Mouse (Mus musculus) embryonic facial prominence, embryonic 14.5 days (tissue): ENCODE data around the gene Vmn1r56. TPM values are rescaled to one million over a fixed set of nuclear protein-coding genes. Genes with fewer than 3 reads are reported as not detected.
"Not testable (repeated sequence)": the region's sequence is repeated elsewhere in the genome, so short reads cannot be mapped to it uniquely, and the experiment has no call there.

ENCODE experiments used
- ATAC-seq: fragments of 200-750 bp; cut with Nextera tagmentation; 2 replicates; pipeline ENCODE4 v1.8.0; 2017; ENCODE audit warnings: low read depth, moderate number of reproducible peaks, moderate TSS enrichment
- DNase-seq: peaks from one replicate; pipeline ENCODE4 v3.0.0-alpha.2; 2015; ENCODE audit warnings: low spot score
- H3K27ac ChIP-seq: fragments of 300-500 bp; sonication (generic); replicated peaks from 2 replicates; pipeline ENCODE4 v1.5.1; 2014; ENCODE audit warnings: low read depth, mild to moderate bottlenecking, low read length, moderate library complexity
- H3K27me3 ChIP-seq: fragments of 300-500 bp; sonication (generic); replicated peaks from 2 replicates; pipeline ENCODE4 v1.6.1; 2014; ENCODE audit warnings: low read length; ENCODE audit not compliant: control insufficient read depth, insufficient read depth
- H3K36me3 ChIP-seq: fragments of 300-500 bp; sonication (generic); 2 replicates; pipeline ENCODE4 v1.6.1; 2014; ENCODE audit warnings: low read length, mixed read lengths; ENCODE audit not compliant: control insufficient read depth, insufficient read depth
- H3K4me1 ChIP-seq: fragments of 300-500 bp; sonication (generic); 2 replicates; pipeline ENCODE4 v1.6.1; 2014; ENCODE audit warnings: antibody characterized with exemption, low read length; ENCODE audit not compliant: control insufficient read depth, insufficient read depth
- H3K4me2 ChIP-seq: fragments of 300-500 bp; sonication (generic); 2 replicates; pipeline ENCODE4 v1.6.1; 2014; ENCODE audit warnings: low read depth, mild to moderate bottlenecking, low read length, moderate library complexity, mixed read lengths
- H3K4me3 ChIP-seq: fragments of 300-500 bp; sonication (generic); 2 replicates; pipeline ENCODE4 v1.5.1; 2014; ENCODE audit warnings: low read depth, mild to moderate bottlenecking, low read length
- H3K9ac ChIP-seq: fragments of 300-500 bp; sonication (generic); 2 replicates; pipeline ENCODE4 v1.6.1; 2014; ENCODE audit warnings: low read depth, mild to moderate bottlenecking, low read length, moderate library complexity, mixed read lengths
- H3K9me3 ChIP-seq: fragments of 300-500 bp; sonication (generic); 2 replicates; pipeline ENCODE4 v1.6.1; 2016; ENCODE audit warnings: low read length; ENCODE audit not compliant: control insufficient read depth
- whole genome bisulfite sequencing: fragments of 180-500 bp; shearing (Covaris S2); extraction: QIAGEN DNeasy Blood & Tissue Kit; methylation state at CpG from one replicate; pipeline ENCODE4 v1.1.7; 2014; 5-methylcytosine and 5-hydroxymethylcytosine counted together
- polyA plus RNA-seq: library from polyadenylated mRNA; unstranded; fragments of >200 nt; fragmentation: Nextera tagmentation; extraction: Ambion mirVana; gene quantifications from 2 replicates; pipeline ENCODE4 v1.2.1, GENCODE M21; 2014

Vmn1r56 gene
- polyA plus RNA-seq: not detected in 2 replicates

DNA sequence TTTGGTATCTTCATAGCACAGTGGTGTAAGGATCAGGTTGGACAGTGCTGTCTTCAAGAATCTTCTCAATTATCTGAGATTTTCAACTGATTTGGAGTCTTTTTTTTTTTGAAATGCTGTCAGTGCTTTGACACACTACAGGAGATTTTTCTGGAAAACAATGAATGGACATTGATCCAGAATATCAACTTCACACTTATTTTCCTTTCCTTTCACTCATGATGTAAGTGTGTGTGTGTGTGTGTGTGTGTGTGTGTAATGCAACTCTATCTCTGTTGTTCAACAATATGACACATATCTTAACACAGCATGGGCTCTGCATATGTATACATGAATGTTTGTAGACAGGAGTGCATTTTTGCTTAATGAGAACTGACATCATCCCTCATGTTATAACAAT lies at the start of gene Vmn1r56:
Vmn1r56 (minus strand) TSS at position 101 of the 400 bp plus-strand sequence.
- ATAC-seq, H3K36me3 ChIP-seq, H3K27ac ChIP-seq, H3K4me1 ChIP-seq, H3K9me3 ChIP-seq, DNase-seq, H3K4me3 ChIP-seq, H3K27me3 ChIP-seq, H3K4me2 ChIP-seq, H3K9ac ChIP-seq: not testable (repeated sequence)

DNA sequence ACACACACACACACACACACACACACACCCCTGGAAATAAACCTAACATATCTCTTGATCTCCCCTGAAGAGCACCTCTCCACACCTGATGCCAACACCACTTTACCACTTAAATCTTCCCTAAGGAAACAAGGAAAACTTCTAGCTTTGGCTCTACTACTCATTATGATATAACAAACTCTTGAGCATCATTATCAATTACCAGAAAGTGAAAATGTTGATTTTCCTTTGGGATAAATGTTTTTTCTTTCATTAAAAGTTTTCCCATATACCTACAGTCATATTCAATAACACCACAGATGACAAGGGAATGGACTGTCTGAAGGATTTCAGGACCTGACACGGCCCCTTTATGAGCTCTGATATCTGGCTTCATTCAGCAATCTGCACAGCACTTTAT lies 21.6 kb upstream of the Vmn1r56 start, which contains the start of gene Vmn1r57:
Vmn1r57 (plus strand) TSS at position 301 of the 400 bp plus-strand sequence.
- not testable (repeated sequence) for ATAC-seq, H3K36me3 ChIP-seq, DNase-seq, H3K4me1 ChIP-seq, H3K9ac ChIP-seq, H3K27me3 ChIP-seq, H3K4me2 ChIP-seq, H3K27ac ChIP-seq, H3K4me3 ChIP-seq, H3K9me3 ChIP-seq
- WGBS: 61% methylated on average over 1 of the region's 1 CpGs

DNA sequence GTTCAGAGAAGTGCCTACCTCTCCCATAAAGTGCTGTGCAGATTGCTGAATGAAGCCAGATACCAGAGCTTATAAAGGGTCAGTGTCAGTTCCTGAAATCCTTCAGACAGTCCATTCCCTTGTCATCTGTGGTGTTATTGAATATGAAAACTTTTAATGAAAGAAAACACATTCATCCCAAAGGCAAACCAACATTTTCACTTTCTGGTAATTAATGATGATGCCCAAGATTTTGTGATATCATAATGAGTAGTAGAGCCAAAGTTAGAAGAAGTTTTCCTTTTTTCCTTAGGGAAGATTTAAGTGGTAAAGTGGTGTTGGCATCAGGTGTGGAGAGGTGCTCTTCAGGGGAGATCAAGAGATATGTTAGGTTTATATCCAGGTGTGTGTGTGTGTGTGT lies 47.0 kb downstream of the Vmn1r56 start, which contains the start of gene Vmn1r55:
Vmn1r55 (minus strand) TSS at position 101 of the 400 bp plus-strand sequence.
- DNase-seq, H3K27ac ChIP-seq, H3K27me3 ChIP-seq, ATAC-seq, H3K4me2 ChIP-seq, H3K36me3 ChIP-seq, H3K9me3 ChIP-seq, H3K4me3 ChIP-seq, H3K9ac ChIP-seq, H3K4me1 ChIP-seq: not testable (repeated sequence)

Other genes starting within 250 kb of the Vmn1r56 start
- 0.64 and 0.92 TPM in 2 replicates for gene Sbk2, start 232.3 kb downstream of the Vmn1r56 start, polyA plus RNA-seq
- gene Sbk3, start 225.6 kb downstream of the Vmn1r56 start, polyA plus RNA-seq: 0.06 and 0.08 TPM in 2 replicates
- 23.0 and 30.4 TPM in 2 replicates for gene Zfp579, start 200.6 kb downstream of the Vmn1r56 start, polyA plus RNA-seq
- gene Zfp524, start 182.3 kb downstream of the Vmn1r56 start, polyA plus RNA-seq: 14.5 and 16.5 TPM in 2 replicates
- gene Fiz1, start 182.1 kb downstream of the Vmn1r56 start, polyA plus RNA-seq: 31.1 and 32.8 TPM in 2 replicates
- gene Gm44973, start 181.3 kb downstream of the Vmn1r56 start, polyA plus RNA-seq: 1.5 TPM in 1 of 2 replicates, not detected in the other
- 5.3 and 5.8 TPM in 2 replicates for gene Zfp865, start 176.4 kb downstream of the Vmn1r56 start, polyA plus RNA-seq
- 21.6 and 30.7 TPM in 2 replicates for gene Ccdc106, start 176.2 kb downstream of the Vmn1r56 start, polyA plus RNA-seq
- gene 4632433K11Rik, start 162.6 kb downstream of the Vmn1r56 start, polyA plus RNA-seq: not detected in 2 replicates
- 4.4 and 6.0 TPM in 2 replicates for gene Zfp784, start 158.3 kb downstream of the Vmn1r56 start, polyA plus RNA-seq
- gene Zfp580, start 145.2 kb downstream of the Vmn1r56 start, polyA plus RNA-seq: 34.9 and 44.1 TPM in 2 replicates
- 105 and 114 TPM in 2 replicates for gene U2af2, start 134.6 kb downstream of the Vmn1r56 start, polyA plus RNA-seq
- 59.3 and 66.2 TPM in 2 replicates for gene Epn1, start 116.5 kb downstream of the Vmn1r56 start, polyA plus RNA-seq
- gene Rfpl4, start 79.8 kb downstream of the Vmn1r56 start, polyA plus RNA-seq: not detected in 2 replicates
- gene Rasl2-9, start 70.8 kb downstream of the Vmn1r56 start, polyA plus RNA-seq: 0.22 and 0.62 TPM in 2 replicates
- gene Vmn1r55, start 47.1 kb downstream of the Vmn1r56 start, polyA plus RNA-seq: not detected in 2 replicates
- not detected in 2 replicates for gene Vmn1r57, start 21.7 kb upstream of the Vmn1r56 start, polyA plus RNA-seq
- gene Gm5065, start 153.8 kb upstream of the Vmn1r56 start, polyA plus RNA-seq: not detected in 2 replicates
- gene Nlrp2, start 154.3 kb upstream of the Vmn1r56 start, polyA plus RNA-seq: not detected in 2 replicates
- gene Vmn1r58, start 216.6 kb upstream of the Vmn1r56 start, polyA plus RNA-seq: not detected in 2 replicates